Mouse (Mus musculus): Measurements from ENCODE around the gene Nfkbil1.

Gene Nfkbil1

GRCm38 (mm10) chr17:35235614-35236389 lies at the start of gene Nfkbil1:
TSS of gene Nfkbil1 (minus strand) at chr17:35235792.
- peak; percentile 87 to 91 for DNase-seq

DNA sequence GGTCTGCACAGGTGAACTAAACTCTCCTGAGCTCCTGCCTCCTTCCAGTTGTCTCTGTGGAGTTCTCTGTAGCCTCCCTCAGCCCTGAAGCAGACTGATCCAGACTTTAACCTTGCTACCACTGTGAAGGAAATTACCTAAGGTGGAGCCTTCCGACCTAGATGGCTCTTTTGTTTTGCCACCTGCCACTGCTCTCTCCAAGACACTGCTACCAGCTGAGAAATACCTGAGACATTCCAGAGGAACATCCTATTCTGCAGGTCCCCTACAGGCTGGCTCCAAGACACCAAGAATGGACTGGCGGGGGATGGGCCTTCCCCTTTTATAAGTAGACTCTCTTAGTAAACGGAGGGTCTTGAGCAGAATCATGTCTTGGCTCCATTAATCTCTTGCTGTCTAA lies 44.7 kb upstream of the Nfkbil1 start:
- DNase-seq = no peak

DNA sequence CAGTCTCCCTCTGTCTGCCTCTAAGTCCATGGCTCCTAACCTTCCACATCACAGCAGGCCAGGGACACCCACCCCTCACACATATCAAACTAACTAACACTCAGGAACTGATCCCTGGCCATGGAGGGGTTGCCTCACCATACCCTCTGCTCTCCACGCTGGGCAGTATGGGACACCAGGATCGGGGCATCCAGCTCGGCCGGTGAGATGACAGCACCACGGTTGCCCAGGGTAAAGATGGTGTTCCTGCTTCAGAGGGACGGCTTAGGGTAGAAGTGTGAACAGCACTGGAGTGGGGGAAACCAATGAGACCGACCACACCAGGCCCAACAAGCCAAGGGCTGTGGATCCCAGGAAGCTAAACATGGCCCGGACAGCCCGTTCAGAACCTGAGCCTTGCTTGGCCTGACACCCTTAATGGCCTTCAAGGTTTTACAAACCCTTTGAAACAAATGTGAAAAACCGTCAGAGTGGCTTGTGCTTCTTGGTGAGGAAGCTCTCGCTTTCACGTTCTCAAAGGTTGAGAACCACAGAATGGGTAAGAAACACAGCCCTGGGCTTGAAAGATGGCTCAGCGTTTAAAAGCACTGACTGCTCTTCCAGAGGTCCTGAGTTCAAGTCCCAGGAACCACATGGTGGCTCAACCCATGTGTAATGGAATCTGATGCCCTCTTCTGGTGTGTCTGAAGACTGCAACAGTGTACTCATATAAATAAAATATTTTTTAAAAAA lies 43.5 kb upstream of the Nfkbil1 start:
- no peak for DNase-seq

GRCm38 (mm10) chr17:35278049-35278448 lies 42.5 kb upstream of the Nfkbil1 start:
- DNase-seq = no peak

GRCm38 (mm10) chr17:35276304-35276864 lies 40.8 kb upstream of the Nfkbil1 start:
- no peak for DNase-seq

GRCm38 (mm10) chr17:35274770-35275169 lies 39.2 kb upstream of the Nfkbil1 start:
- DNase-seq = peak; percentile 79 to 86

- no peak for DNase-seq
These were observed 36.7 kb upstream of the Nfkbil1 start for GRCm38 (mm10) chr17:35272249-35272648.

DNA sequence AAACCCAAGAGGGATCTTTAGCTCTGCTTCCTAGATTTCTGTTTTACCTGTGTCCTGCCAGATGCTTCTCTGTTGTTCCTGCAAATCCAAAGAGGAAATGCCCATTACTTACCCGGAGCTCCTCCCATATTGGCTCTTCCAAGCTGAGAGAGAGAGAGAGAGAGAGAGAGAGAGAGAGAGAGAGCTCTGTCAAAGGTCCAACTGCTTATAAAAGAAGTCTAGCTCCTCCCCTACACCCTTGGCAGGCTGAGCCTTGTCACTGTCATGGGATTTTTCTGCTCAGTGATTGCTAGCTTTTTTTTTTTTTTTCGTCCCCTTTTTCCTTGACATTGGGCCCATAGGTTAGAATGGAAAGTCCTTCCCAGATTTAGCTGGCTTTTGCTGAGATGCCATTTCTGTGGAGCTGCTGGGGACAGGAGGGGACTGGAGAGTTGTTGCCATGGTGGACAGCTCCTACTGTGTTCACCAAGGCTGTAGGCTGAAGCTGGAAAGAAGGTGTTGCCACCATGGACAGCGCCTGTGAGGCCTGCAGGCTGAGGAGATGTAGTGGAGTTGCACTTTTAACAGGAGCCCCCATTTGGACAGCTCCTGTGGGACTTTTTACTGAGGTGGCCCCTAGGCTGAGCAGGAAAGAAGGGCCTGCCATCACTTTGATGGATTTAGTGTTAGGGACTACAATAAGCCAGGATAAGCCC lies 34.2 kb upstream of the Nfkbil1 start:
- peak; percentile 35 to 40 for DNase-seq

DNA sequence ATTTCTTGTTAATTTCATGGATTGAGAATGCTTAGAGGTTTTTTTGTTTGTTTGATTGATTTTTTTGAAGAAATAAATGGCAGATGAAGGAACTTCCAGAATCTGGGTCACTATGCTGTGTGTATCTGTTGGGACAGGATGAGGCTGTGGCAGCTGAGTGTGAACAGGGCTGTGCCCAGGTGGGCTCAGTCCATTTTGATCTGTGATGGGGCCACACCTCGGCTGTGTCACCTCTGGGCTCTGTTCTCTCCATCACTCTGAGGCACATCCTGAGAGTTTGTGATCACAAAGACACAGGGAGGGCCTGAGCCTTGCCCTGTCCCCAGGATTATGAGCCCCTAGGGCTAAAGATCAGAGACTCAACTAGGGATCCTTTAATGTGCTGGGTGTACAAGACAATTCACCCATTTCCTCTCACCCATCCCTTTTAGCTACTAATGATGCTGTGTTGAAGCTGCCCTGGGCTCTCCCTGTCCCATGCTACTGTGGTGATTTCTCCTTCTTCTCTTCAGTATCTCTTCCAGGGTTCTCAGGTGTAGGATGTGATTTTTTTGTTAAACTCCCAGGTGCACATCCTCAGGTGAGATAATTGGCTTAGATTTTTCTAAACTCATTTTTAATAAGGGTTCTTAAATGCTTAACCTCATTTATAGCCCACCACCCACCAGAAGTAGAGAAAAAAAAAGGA lies 32.0 kb upstream of the Nfkbil1 start:
- DNase-seq = no peak

- DNase-seq = no peak
These were observed 27.9 kb upstream of the Nfkbil1 start for GRCm38 (mm10) chr17:35263523-35263883.

GRCm38 (mm10) chr17:35262664-35263522 lies 27.3 kb upstream of the Nfkbil1 start, which contains the start of gene H2-D1:
TSS of gene H2-D1 (plus strand) at chr17:35262730.
- peak; percentile 97 to 98 for DNase-seq

- DNase-seq = no peak
These were observed 26.1 kb upstream of the Nfkbil1 start for GRCm38 (mm10) chr17:35261651-35262050.

DNA sequence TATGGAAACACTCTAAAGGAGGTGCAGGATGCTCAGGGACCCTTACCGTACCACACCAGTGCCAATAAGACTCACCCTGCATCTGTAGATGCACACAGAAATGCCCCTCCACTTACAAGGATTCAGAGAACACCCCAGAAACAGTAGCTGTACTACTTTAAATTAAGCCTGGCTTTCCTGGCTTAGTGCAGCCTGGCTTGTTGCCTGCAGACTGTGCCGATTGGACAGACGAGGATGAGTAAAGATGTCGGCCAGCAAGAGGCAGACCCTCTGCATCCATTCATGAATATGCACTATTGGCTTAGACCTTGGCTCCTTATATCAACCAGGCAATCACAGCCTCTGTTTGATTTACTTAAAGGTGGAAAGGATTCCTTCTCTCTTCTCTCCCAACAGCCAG lies 24.0 kb upstream of the Nfkbil1 start:
- no peak for DNase-seq

DNA sequence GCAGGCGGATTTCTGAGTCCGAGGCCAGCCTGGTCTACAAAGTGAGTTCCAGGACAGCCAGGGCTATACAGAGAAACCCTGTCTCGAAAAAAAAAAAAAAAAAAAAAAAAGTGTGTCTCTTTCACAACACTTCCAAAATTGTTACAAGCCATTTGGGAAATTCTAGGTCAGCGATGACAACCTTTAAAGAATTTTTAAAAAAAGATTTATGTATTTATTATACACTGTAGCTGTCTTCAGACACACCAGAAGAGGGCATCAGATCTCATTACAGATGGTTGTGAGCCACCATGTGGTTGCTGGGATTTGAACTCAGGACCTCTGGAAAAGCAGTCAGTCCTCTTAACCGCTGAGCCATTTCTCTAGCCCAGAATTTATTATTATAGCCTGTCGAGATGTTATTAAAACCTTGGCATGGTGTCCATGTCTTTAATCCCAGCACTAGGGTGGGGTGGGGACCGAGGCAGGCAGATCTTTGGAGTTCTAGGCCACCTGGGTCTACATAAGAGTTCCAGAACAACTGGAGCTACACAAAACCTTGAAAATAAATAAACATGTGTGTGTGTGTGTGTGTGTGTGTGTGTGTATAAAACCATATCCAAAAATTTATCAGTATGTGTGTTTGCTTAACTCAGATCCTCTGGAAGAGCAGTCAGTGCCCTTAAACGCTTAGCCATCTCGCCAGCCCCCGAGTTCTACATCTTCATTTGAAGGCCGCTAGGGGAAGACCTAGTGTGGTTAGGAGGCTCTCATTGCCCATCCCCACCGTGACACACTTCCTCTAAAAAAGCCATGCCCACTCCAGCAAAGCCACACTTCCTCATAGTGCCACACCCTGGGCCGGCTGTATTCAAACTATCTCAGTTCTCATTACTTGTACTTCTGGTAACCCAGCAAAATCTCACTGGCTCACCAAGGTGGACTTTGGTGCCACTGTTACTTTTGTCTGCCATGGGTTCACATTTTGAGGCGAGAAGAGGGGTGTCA lies 23.2 kb upstream of the Nfkbil1 start:
- peak in 1 of 2 experiments; percentile 29 for DNase-seq

DNA sequence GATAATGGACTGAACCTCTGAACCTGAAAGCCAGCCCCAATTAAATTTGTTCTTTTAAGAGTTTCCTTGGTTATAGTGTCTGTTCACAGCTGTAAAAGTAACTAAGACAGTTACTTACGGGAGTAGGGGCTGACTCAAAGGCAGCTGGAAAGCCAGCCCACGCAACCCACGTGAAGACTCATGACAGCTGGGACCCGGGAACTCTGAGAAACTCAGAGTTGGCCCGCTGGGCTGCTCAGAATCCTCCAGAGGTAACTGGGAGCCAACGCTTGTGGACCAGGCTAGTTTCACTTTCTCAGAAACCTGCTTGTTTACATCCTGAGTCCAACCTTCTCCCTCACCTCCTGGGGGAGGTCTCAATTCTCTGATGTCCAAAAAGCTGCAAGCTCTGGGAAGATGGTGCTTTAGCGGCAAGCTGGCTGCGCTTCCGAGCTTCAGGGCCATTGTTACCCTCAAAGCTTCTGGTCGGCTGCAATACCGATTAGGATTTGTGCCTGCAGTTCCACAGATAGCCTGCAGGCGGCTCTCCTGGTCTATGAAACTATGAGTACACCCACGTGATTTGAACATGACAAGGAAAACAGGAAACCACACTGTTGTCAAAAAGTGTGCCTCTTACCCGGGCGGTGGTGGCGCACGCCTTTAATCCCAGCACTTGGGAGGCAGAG lies 22.4 kb upstream of the Nfkbil1 start:
- peak; percentile 93 to 95 for DNase-seq

DNA sequence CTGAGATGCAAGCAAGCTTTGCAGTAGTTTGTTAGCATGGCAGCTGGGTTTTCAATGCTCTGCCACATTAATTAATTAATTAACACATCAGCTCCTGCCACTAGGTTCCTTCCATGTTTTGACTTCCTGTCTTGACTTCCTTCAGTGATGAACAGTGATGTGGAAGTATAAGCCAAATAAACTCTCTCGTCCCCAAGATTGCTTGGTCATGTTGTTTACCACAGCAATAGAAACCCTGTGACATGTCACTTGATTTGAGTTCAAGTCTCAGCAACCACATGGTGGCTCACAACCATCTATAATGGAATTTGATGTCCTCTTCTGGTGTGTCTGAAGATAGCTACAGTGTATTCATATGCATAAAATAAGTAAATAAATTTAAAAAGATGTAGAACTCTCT lies 21.8 kb upstream of the Nfkbil1 start:
- no peak for DNase-seq

- no peak for DNase-seq
These were observed 20.1 kb upstream of the Nfkbil1 start for GRCm38 (mm10) chr17:35255704-35256103.

DNA sequence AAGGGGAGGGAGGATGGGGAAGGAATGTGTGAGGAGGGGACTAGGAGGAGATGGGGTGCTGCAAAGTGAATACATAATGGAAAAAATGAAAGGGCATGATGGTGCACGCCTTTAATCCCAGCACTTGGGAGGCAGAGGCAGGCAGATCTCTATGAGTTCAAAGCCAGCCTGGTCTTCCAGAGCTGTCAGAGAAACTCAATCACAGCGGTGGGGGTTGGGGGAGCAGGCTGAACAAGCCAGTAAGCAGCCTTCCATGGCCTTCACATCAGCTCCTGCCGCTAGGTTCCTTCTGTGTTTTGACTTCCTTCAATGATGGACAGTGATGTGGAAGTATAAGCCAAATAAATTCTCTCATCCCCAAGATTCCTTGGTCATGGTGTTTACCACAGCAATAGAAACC lies 19.7 kb upstream of the Nfkbil1 start:
- peak in 1 of 2 experiments; percentile 17 for DNase-seq

- peak; percentile 73 to 74 for DNase-seq
These were observed 18.9 kb upstream of the Nfkbil1 start for GRCm38 (mm10) chr17:35254241-35255098.

Measured in thymus, postnatal 36 days (tissue).